Mouse (Mus musculus) MEL (cell line): Measurements from ENCODE around the gene Tmem132b. TPM values are rescaled to one million over a fixed set of nuclear protein-coding genes. Genes with fewer than 3 reads are reported as not detected.
"Not testable (repeated sequence)": the region's sequence is repeated elsewhere in the genome, so short reads cannot be mapped to it uniquely, and the experiment has no call there.

Experiments
- DNase-seq: peaks from one replicate; pipeline ENCODE4 v3.0.0; 2011; ENCODE audit warnings: low read depth, low spot score
- H3K27ac ChIP-seq: 2 replicates; pipeline ENCODE4 v1.5.1; 2012; ENCODE audit warnings: low read depth, mild to moderate bottlenecking, control low read depth, low read length, moderate library complexity; ENCODE audit not compliant: control insufficient read depth
- H3K27me3 ChIP-seq, 2 experiments: fragments of 150-350 bp in 1 of 2; sonication (generic) in 1 of 2; 2 replicates each; pipeline ENCODE4 v1.6.1; 2012; ENCODE audit warnings: low read length in 2 of 2, mild to moderate bottlenecking in 2 of 2, improper control_type of control experiment in 1 of 2, moderate library complexity in 1 of 2; ENCODE audit not compliant: insufficient read depth in 2 of 2, control insufficient read depth in 1 of 2
- H3K36me3 ChIP-seq, 2 experiments: 2 replicates each; pipeline ENCODE4 v1.6.1; 2012 to 2014; ENCODE audit warnings: low read length in 2 of 2, improper control_type of control experiment in 1 of 2, inconsistent platforms in 1 of 2, mild to moderate bottlenecking in 1 of 2; ENCODE audit not compliant: insufficient read depth in 2 of 2, control insufficient read depth in 1 of 2
- H3K4me1 ChIP-seq, 2 experiments: fragments of 150-350 bp in 1 of 2; sonication (generic) in 1 of 2; 2 replicates each; pipeline ENCODE4 v1.6.1; 2012; ENCODE audit warnings: low read length in 2 of 2, improper control_type of control experiment in 1 of 2, mild to moderate bottlenecking in 1 of 2; ENCODE audit not compliant: insufficient read depth in 2 of 2, control insufficient read depth in 1 of 2
- H3K4me3 ChIP-seq, 2 experiments: fragments of 150-350 bp in 1 of 2; sonication (generic) in 1 of 2; 2 replicates each; pipeline ENCODE4 v1.5.1; 2012; ENCODE audit warnings: low read depth in 2 of 2, low read length in 2 of 2, mild to moderate bottlenecking in 2 of 2, moderate library complexity in 2 of 2, control low read depth in 1 of 2, improper control_type of control experiment in 1 of 2; ENCODE audit not compliant: control insufficient read depth in 1 of 2, insufficient read depth in 1 of 2
- H3K79me2 ChIP-seq: 2 replicates; pipeline ENCODE4 v1.6.1; 2012; ENCODE audit warnings: mild to moderate bottlenecking, low read length, moderate library complexity; ENCODE audit not compliant: control insufficient read depth, poor library complexity, insufficient read depth
- H3K9ac ChIP-seq: 2 replicates; pipeline ENCODE4 v1.6.1; 2012; ENCODE audit warnings: low read depth, mild to moderate bottlenecking, control low read depth, low read length, moderate library complexity; ENCODE audit not compliant: control insufficient read depth, poor library complexity, severe bottlenecking
- H3K9me3 ChIP-seq: fragments of 150-350 bp; sonication (generic); replicated peaks from 2 replicates; pipeline ENCODE4 v1.6.1; 2012; ENCODE audit warnings: mild to moderate bottlenecking, low read length, improper control_type of control experiment, moderate library complexity; ENCODE audit not compliant: insufficient read depth
- CHD1 ChIP-seq: IDR thresholded peaks from 2 replicates; pipeline ENCODE4 v1.6.1; 2012; ENCODE audit warnings: low read depth, mild to moderate bottlenecking, inconsistent platforms, low read length, improper control_type of control experiment
- CHD2 ChIP-seq: IDR thresholded peaks from 2 replicates; pipeline ENCODE4 v1.6.1; 2011; ENCODE audit warnings: low read length, improper control_type of control experiment
- CTCF ChIP-seq, 3 experiments: IDR thresholded peaks in 2 of 3; conservative IDR thresholded peaks in 1 of 3; 2 replicates each; pipeline ENCODE4 v1.5.1; 2011 to 2012; ENCODE audit warnings: low read length in 3 of 3, low read depth in 2 of 3, mild to moderate bottlenecking in 2 of 3, improper control_type of control experiment in 1 of 3, inconsistent platforms in 1 of 3, mixed read lengths in 1 of 3, moderate library complexity in 1 of 3; ENCODE audit not compliant: control insufficient read depth in 1 of 3, insufficient read depth in 1 of 3, poor library complexity in 1 of 3, severe bottlenecking in 1 of 3
- E2F4 ChIP-seq: IDR thresholded peaks from 2 replicates; pipeline ENCODE4 v1.6.1; 2011; ENCODE audit warnings: low read depth, low read length, improper control_type of control experiment, borderline replicate concordance
- EP300 ChIP-seq, 2 experiments: IDR thresholded peaks; 2 replicates each; pipeline ENCODE4 v1.6.1; 2011; ENCODE audit warnings: improper control_type of control experiment in 2 of 2, low read length in 2 of 2, low read depth in 1 of 2, mild to moderate bottlenecking in 1 of 2
- GATA1 ChIP-seq: IDR thresholded peaks from 2 replicates; pipeline ENCODE4 v1.6.1; 2011; ENCODE audit warnings: low read depth, low read length, improper control_type of control experiment
- POLR2A ChIP-seq, 2 experiments: IDR thresholded peaks; 2 replicates each; pipeline ENCODE4 v1.6.1; 2011 to 2012; ENCODE audit warnings: low read length in 2 of 2, mild to moderate bottlenecking in 2 of 2, control low read depth in 1 of 2, improper control_type of control experiment in 1 of 2, low read depth in 1 of 2, moderate library complexity in 1 of 2; ENCODE audit not compliant: control insufficient read depth in 1 of 2, insufficient read depth in 1 of 2, poor library complexity in 1 of 2
- SIN3A ChIP-seq: IDR thresholded peaks from 2 replicates; pipeline ENCODE4 v1.6.1; 2012; ENCODE audit warnings: low read length, improper control_type of control experiment, inconsistent platforms
- SMC3 ChIP-seq: IDR thresholded peaks from 2 replicates; pipeline ENCODE4 v1.6.1; 2011; ENCODE audit warnings: low read depth, low read length, improper control_type of control experiment
- TBP ChIP-seq: IDR thresholded peaks from 2 replicates; pipeline ENCODE4 v1.8.0; 2011; ENCODE audit warnings: low read depth, low read length, improper control_type of control experiment
- TCF12 ChIP-seq: IDR thresholded peaks from 2 replicates; pipeline ENCODE4 v1.6.1; 2014; ENCODE audit warnings: low read depth, mild to moderate bottlenecking, inconsistent platforms, low read length, improper control_type of control experiment, moderate library complexity
- ZC3H11A ChIP-seq: IDR thresholded peaks from 2 replicates; pipeline ENCODE4 v1.6.1; 2012; ENCODE audit warnings: low read depth, mild to moderate bottlenecking, inconsistent platforms, low read length, improper control_type of control experiment
- ZNF384 ChIP-seq: IDR thresholded peaks from 2 replicates; pipeline ENCODE4 v1.6.1; 2012; ENCODE audit warnings: low read depth, mild to moderate bottlenecking, inconsistent platforms, low read length, improper control_type of control experiment
- polyA plus RNA-seq, 2 experiments: library from polyadenylated mRNA; stranded (reverse) in 1 of 2; unstranded in 1 of 2; fragments of >175 nt in 1 of 2; fragments of >200 nt in 1 of 2; gene quantifications; 2 replicates each; pipeline versions ENCODE4 v1.2.1 to v1.2.4; 2012; ENCODE audit warnings: low replicate concordance in 2 of 2, low read depth in 1 of 2; ENCODE audit not compliant: insufficient read length in 2 of 2, insufficient read depth in 1 of 2, missing spikeins in 1 of 2
- total RNA-seq: library from RNA; depleted of rRNA; stranded (reverse); fragments of 300-350 nt; gene quantifications from 2 replicates; pipeline ENCODE4 v1.2.3, GENCODE M21; 2012

Tmem132b gene
- total and polyA plus RNA-seq, 3 experiments = not detected

DNA sequence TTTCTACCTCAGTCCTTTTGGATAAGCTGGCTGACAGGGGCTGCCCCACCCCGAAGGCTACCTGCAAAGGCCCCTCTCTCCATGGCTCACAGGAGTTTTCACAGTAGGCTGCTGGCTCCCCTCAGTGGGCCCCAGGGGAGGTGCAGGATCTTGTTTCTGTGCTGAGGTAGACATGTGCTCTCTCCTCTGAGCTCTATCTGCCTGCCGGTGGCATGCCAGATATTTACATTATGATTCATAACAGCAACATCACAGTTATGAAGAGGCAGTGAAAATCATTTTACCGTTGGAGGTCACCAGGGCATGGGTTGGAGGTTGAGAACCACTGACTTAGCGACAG is 43.5 kb upstream of the Tmem132b start (continued):
- TF ChIP-seq EP300 (IDR thresholded peaks at IDR 0.05; ENCODE audit: low read depth in 1 of 2, low read length in 2 of 2) = no peak
- TF ChIP-seq SIN3A = no peak
- TF ChIP-seq, all 39 proteins: peak for 5

DNA sequence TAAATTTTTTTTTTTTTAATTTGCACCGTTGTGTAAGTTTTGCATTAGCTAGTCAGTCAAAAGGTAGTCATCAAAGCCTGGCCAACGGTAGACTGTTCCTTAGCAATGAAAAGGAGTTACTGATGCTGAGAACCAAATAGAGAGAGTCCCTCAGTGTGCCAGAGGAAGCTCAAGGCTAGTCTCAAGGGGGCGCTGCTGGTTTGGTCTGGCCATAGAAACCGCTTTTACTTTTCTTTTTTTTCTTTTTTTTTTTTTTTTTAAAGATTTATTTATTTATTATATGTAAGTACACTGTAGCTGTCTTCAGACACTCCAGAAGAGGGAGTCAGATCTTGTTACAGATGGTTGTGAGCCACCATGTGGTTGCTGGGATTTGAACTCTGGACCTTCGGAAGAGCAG is 42.6 kb upstream of the Tmem132b start:
- H3K4me3 ChIP-seq, H3K9me3 ChIP-seq, H3K27me3 ChIP-seq, H3K9ac ChIP-seq, H3K36me3 ChIP-seq, H3K4me1 ChIP-seq, H3K27ac ChIP-seq, H3K79me2 ChIP-seq: not testable (repeated sequence)
- TF ChIP-seq CTCF (IDR thresholded peaks at IDR 0.05 in 2 of 3, conservative IDR thresholded peaks at IDR 0.05 in 1 of 3; ENCODE audit: control insufficient read depth in 1 of 3, insufficient read depth in 1 of 3, low read depth in 2 of 3, low read length in 3 of 3, poor library complexity in 1 of 3, severe bottlenecking in 1 of 3) (peak; percentile 16 to 49 (median 33); a peak in 5 of 6 replicates), TBP (peak; percentile 34; the same call in 1 of the 2 replicates), ZNF384 (peak; percentile 71)
- peak; percentile 37 for DNase-seq

DNA sequence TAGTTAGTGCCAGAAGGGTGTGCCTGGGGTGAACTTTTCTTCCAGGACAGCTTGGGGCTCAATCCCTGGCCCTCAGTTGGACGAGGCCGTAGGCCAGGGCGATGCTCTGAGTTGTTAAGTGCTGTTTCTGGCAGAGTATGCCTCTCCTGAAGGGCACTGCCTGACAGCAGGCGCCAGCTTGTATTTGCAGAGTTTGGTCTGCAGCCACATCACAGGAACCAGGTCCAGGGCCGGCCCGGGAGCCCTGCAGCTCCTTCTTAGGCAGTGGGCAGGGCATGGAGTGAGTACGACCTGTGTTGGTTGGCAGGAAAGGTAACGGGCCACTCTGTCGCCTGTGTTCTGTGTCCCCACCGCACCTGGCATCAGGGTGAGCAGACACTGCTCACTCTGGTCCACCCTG is 40.5 kb upstream of the Tmem132b start:
- no peaks in the 10 kb centered on the region for H3K4me1 ChIP-seq
- no peaks in the 10 kb centered on the region for H3K27me3 ChIP-seq
- H3K4me3 ChIP-seq = no peak overlapping the region
- TF ChIP-seq POLR2A (IDR thresholded peaks at IDR 0.05; ENCODE audit: control insufficient read depth in 1 of 2, insufficient read depth in 1 of 2, low read depth in 1 of 2, low read length in 2 of 2, poor library complexity in 1 of 2) (no peak), CHD1 (no peak), CTCF (IDR thresholded peaks at IDR 0.05 in 2 of 3, conservative IDR thresholded peaks at IDR 0.05 in 1 of 3; ENCODE audit: control insufficient read depth in 1 of 3, insufficient read depth in 1 of 3, low read depth in 2 of 3, low read length in 3 of 3, poor library complexity in 1 of 3, severe bottlenecking in 1 of 3) (no peak), SMC3 (no peak), GATA1 (no peak), TBP (no peak), CHD2 (no peak), E2F4 (no peak), ZC3H11A (no peak), TCF12 (no peak)
- TF ChIP-seq, all 39 proteins: peak for 0
- Histone ChIP-seq H3K27ac (no peak overlapping the region), H3K36me3 (peaks cover 0 to 2% of the 10 kb centered on the region in 2 experiments; a peak in 1 of 4 replicates), H3K79me2 (no peaks in the 10 kb centered on the region), H3K9ac (no peak overlapping the region), H3K9me3 (no peaks in the 10 kb centered on the region)
- DNase-seq = no peak
